Mouse (Mus musculus) kidney, postnatal 0 days (tissue): ENCODE measurements at regions not wholly inside any gene's neighbourhood (a gene's known extent, or its start where the extent isn't known, plus 50 kb on each side); places are given as distances from the start of the nearest gene placed in this dataset.

Experiments
- ATAC-seq: fragments of 200-750 bp; cut with Nextera tagmentation; replicated peaks from 2 replicates; pipeline ENCODE4 v1.8.0; 2017; ENCODE audit warnings: low read depth, moderate number of reproducible peaks, moderate TSS enrichment, moderate library complexity; ENCODE audit not compliant: low FRiP score
- DNase-seq: peaks from one replicate; pipeline ENCODE4 v3.0.0-alpha.2; 2016; ENCODE audit warnings: low spot score
- H3K27ac ChIP-seq: fragments of 300-500 bp; sonication (generic); 2 replicates; pipeline ENCODE4 v1.5.1; 2014; ENCODE audit warnings: mild to moderate bottlenecking
- H3K27me3 ChIP-seq: fragments of 300-500 bp; sonication (generic); 2 replicates; pipeline ENCODE4 v1.6.1; 2014; ENCODE audit warnings: low read length, mixed read lengths; ENCODE audit not compliant: insufficient read depth
- H3K36me3 ChIP-seq: fragments of 300-500 bp; sonication (generic); 2 replicates; pipeline ENCODE4 v1.6.1; 2014; ENCODE audit warnings: low read length, mixed read lengths; ENCODE audit not compliant: insufficient read depth
- H3K4me1 ChIP-seq: fragments of 300-500 bp; sonication (generic); replicated peaks from 2 replicates; pipeline ENCODE4 v1.6.1; 2014; ENCODE audit warnings: antibody characterized with exemption, low read length, mixed read lengths; ENCODE audit not compliant: insufficient read depth
- H3K4me2 ChIP-seq: fragments of 300-500 bp; sonication (generic); 2 replicates; pipeline ENCODE4 v1.6.1; 2014; ENCODE audit warnings: mild to moderate bottlenecking, low read length, moderate library complexity, mixed read lengths
- H3K4me3 ChIP-seq: fragments of 300-500 bp; sonication (generic); replicated peaks from 2 replicates; pipeline ENCODE4 v1.5.1; 2014; ENCODE audit warnings: low read depth, low read length
- H3K9ac ChIP-seq: fragments of 300-500 bp; sonication (generic); 2 replicates; pipeline ENCODE4 v1.6.1; 2014; ENCODE audit warnings: low read depth, low read length
- H3K9me3 ChIP-seq: fragments of 300-500 bp; sonication (generic); replicated peaks from 2 replicates; pipeline ENCODE4 v1.6.1; 2016; ENCODE audit warnings: low read length, inconsistent platforms, mixed read lengths
- CTCF ChIP-seq: IDR thresholded peaks from 2 replicates; pipeline ENCODE4 v1.5.1; 2016; ENCODE audit warnings: antibody characterized with exemption, low read depth, mild to moderate bottlenecking, moderate library complexity
- WGBS: fragments of 180-500 bp; shearing (Covaris S2); extraction: QIAGEN DNeasy Blood & Tissue Kit; methylation state at CpG from one replicate; pipeline ENCODE4 v1.1.7; 2014; 5-methylcytosine and 5-hydroxymethylcytosine counted together

DNA sequence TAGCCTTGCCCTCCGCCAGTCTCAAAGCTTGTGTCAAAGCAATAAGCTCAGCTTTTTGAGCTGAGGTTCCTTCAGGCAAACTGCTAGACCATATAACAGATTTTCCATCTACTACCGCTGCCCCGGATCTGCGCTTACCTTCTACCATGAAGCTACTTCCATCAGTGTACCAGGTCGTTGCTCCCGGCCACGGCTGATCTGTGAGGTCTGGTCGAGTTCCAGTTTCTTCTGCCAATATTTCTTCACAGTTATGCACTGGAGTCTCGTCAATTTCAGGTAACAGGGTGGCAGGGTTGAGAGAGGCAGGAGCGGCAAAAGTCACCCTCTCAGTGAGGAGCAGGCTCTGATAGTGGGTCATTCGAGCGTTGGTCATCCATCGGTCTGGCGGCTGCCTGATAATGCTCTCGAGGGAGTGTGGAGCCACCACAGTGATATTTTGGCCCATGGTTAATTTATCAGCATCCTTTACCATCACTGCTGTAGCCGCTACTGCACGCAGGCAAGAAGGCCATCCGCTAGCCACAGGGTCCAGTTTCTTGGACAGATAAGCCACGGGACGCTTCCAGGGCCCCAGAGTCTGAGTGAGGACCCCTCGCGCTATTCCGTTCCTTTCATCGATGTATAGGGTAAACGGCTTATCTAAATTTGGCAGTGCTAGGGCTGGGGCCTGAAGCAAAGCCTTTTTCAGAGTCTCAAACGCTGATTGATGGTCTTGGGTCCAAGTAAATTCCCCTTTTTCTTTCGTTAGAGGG is 276.0 kb downstream of the Gm21863 start:
- no peak overlapping the region for H3K9ac ChIP-seq
- ATAC-seq (no peak), DNase-seq (peak; percentile 0)
- no peak overlapping the region for H3K4me3 ChIP-seq
- no peaks in the 10 kb centered on the region for H3K4me1 ChIP-seq
- no peak overlapping the region for H3K4me2 ChIP-seq
- no peak for TF ChIP-seq CTCF
- H3K27me3 ChIP-seq, result no peaks in the 10 kb centered on the region
- H3K36me3 ChIP-seq, result no peaks in the 10 kb centered on the region
- H3K9me3 ChIP-seq, result peaks cover 72% of the 10 kb centered on the region
- WGBS, result 70% methylated on average over 27 of the region's 27 CpGs
- H3K27ac ChIP-seq, result no peak overlapping the region

DNA sequence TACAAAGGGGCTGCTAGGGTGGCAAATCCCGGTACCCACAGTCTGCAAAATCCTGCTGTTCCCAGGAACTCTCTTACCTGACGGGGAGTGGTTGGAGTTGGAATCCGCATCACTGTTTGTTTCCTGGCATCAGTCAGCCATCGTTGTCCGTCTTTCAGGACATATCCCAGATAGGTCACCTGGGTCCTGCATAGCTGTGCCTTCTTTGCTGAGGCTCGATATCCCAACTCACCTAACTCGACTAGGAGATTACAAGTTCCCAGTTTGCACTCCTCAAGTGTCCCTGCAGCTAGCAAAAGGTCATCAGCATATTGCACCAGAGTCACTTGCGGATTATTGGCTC is 276.6 kb downstream of the Gm21863 start:
- H3K27me3 ChIP-seq, result no peaks in the 10 kb centered on the region
- no peak overlapping the region for H3K4me2 ChIP-seq
- TF ChIP-seq CTCF, result no peak
- no peak overlapping the region for H3K27ac ChIP-seq
- no peaks in the 10 kb centered on the region for H3K36me3 ChIP-seq
- WGBS, result 72% methylated on average over 8 of the region's 8 CpGs
- no peak overlapping the region for H3K4me3 ChIP-seq
- H3K9me3 ChIP-seq, result peaks cover 72% of the 10 kb centered on the region
- ATAC-seq, result no peak
- peak; percentile 1 for DNase-seq
- H3K4me1 ChIP-seq, result no peaks in the 10 kb centered on the region
- no peak overlapping the region for H3K9ac ChIP-seq

DNA sequence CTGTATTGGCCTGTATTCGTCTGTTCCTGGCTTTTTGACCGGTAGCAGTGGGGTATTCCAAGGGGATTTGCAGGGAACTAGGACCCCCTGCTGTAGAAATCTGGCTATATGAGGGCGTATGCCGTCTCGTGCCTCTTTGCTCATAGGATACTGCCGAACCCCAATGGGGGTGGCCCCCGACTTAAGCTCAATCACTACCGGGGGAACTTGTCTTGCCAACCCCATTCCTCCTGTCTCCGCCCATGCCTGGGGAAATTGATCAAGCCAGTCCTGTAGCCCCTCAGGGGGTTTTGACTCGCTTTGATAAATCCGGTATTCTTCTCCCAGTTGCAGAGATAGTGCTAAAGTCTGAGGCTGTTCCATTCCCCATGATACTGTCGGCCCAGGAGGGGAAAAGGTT is 277.2 kb downstream of the Gm21863 start:
- Histone ChIP-seq H3K4me2 (no peak overlapping the region), H3K4me1 (no peaks in the 10 kb centered on the region), H3K9me3 (peaks cover 72% of the 10 kb centered on the region), H3K9ac (no peak overlapping the region), H3K27ac (no peak overlapping the region), H3K36me3 (no peaks in the 10 kb centered on the region), H3K27me3 (no peaks in the 10 kb centered on the region), H3K4me3 (no peak overlapping the region)
- DNase-seq, result peak; percentile 5
- ATAC-seq, result peak; percentile 40; the same call in 1 of the 2 replicates
- 73% methylated on average over 12 of the region's 12 CpGs for WGBS
- no peak for TF ChIP-seq CTCF

DNA sequence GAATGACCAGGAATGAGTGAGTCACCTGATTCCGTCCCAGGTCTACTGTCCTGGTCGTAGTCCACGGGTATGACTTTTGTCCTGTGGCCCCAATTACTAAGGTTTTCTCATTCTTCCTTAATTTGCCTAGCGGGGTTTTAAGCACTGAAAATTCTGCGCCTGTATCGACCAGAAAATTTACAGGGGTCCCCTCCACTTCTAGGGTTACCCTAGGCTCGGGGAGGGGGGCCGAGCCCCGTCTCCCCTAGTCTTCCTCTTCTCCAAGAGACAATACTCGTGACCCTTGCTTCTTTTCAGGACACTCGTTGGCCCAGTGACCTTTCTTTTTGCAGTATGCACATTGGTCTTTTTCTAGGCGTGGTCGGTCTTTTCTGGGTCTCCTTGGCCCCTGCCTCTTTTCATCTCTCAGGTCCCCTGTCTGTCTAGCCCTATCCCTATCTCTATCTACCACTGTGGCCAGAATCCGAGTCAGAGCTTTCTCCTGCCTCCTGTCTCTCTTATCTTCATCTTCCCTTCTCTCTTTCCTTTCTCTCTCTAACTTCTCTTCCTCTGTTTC is 277.8 kb downstream of the Gm21863 start:
- no peak for TF ChIP-seq CTCF
- Histone ChIP-seq H3K9ac (no peak overlapping the region), H3K4me2 (no peak overlapping the region), H3K36me3 (no peaks in the 10 kb centered on the region), H3K4me1 (no peaks in the 10 kb centered on the region), H3K9me3 (peaks cover 67% of the 10 kb centered on the region), H3K4me3 (no peak overlapping the region), H3K27ac (no peak overlapping the region), H3K27me3 (no peaks in the 10 kb centered on the region)
- WGBS, result 72% methylated on average over 14 of the region's 14 CpGs
- peak; percentile 2 for DNase-seq
- ATAC-seq, result no peak

DNA sequence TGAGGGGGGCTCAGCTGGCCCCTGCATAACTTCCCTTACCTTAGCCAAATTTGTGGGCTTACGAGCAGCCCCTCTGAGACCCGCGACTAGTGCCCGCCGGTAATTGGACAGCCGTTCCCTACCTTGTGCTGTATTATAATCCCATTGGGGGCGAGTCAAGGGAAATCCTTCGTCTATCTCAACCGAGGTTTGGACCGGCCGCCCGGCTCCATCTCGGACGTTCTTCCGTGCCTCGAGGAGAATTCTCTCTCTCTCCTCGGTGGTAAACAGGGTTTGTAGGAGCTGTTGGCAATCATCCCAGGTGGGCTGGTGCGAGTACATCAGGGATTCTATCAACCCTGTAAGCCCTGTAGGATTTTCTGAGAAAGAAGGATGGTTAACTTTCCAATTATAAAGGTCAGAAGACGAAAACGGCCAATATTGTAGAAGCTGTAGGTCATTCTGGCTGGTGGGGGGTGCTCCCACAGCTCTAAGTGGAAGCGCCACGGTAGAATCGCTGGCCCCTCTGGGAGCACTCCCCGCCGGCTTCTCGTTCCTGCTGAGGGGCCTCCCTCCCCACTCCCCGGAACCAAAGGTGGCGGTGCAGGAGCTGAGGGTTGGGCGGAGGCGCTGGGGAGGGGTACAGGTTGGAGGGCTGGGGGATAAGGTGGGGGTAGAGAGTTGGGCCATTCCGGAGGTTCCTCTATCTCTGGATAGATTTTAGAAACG is 278.6 kb downstream of the Gm21863 start:
- peaks cover 58% of the 10 kb centered on the region for H3K9me3 ChIP-seq
- no peak overlapping the region for H3K9ac ChIP-seq
- 73% methylated on average over 32 of the region's 32 CpGs for WGBS
- H3K36me3 ChIP-seq, result no peaks in the 10 kb centered on the region
- H3K4me3 ChIP-seq, result 0 out of 2 replicates have a peak overlapping the region, but pooled peaks have one; percentile 0
- no peak overlapping the region for H3K27ac ChIP-seq
- ATAC-seq (peak; percentile 58), DNase-seq (peak; percentile 1)
- no peak for TF ChIP-seq CTCF
- no peaks in the 10 kb centered on the region for H3K27me3 ChIP-seq
- no peaks in the 10 kb centered on the region for H3K4me1 ChIP-seq
- no peak overlapping the region for H3K4me2 ChIP-seq

DNA sequence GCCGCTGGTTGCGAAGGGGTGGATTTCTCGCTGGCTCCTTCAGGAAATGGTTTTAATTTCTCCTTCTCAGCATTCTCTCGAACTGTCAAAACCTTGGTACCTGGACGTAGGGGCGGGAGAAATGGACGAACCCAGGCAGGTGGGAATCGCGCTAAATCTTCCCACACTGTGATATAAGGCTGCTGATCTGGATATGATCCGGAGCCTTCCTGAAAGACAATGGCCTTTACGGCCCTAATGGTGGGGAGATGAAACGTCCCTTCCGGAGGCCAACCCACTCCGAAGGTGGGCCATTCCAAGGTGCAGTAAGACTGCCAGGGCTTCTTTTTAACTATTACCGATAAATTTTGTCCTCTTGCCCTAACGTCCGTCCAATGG is 279.1 kb downstream of the Gm21863 start:
- H3K27me3 ChIP-seq, result no peaks in the 10 kb centered on the region
- no peak overlapping the region for H3K4me2 ChIP-seq
- no peaks in the 10 kb centered on the region for H3K36me3 ChIP-seq
- H3K27ac ChIP-seq, result no peak overlapping the region
- H3K9ac ChIP-seq, result no peak overlapping the region
- H3K9me3 ChIP-seq, result peaks cover 53% of the 10 kb centered on the region
- 0 out of 2 replicates have a peak overlapping the region, but pooled peaks have one; percentile 0 for H3K4me3 ChIP-seq
- peak; percentile 21 for ATAC-seq
- DNase-seq, result peak; percentile 2
- no peaks in the 10 kb centered on the region for H3K4me1 ChIP-seq
- 75% methylated on average over 17 of the region's 17 CpGs for WGBS
- TF ChIP-seq CTCF, result no peak
